Mouse (Mus musculus) myocyte (in vitro differentiated cells): ENCODE measurements at regions not wholly inside any gene's neighbourhood (a gene's known extent, or its start where the extent isn't known, plus 50 kb on each side); places are given as distances from the start of the nearest gene placed in this dataset.

ENCODE experiments used
- H3K27me3 ChIP-seq: one replicate; pipeline ENCODE4 v1.6.1; 2011; ENCODE audit not compliant: control insufficient read depth, insufficient read depth, insufficient read length
- H3K36me3 ChIP-seq: one replicate; pipeline ENCODE4 v1.6.1; 2011; ENCODE audit not compliant: control insufficient read depth, insufficient read depth
- H3K4me2 ChIP-seq: one replicate; pipeline ENCODE4 v1.6.1; 2011; ENCODE audit warnings: low read depth, control low read depth
- H3K4me3 ChIP-seq: one replicate; pipeline ENCODE4 v1.5.1; 2011; ENCODE audit warnings: mild to moderate bottlenecking, control low read depth, moderate library complexity
- H3K79me2 ChIP-seq: one replicate; pipeline ENCODE4 v1.6.1; 2011; ENCODE audit not compliant: control insufficient read depth, insufficient read depth
- H3ac ChIP-seq: one replicate; pipeline ENCODE4 v1.6.1; 2011; ENCODE audit not compliant: control insufficient read depth, insufficient read length
- CEBPB ChIP-seq: IDR thresholded peaks from 2 replicates; pipeline ENCODE4 v1.6.1; 2011; ENCODE audit warnings: mild to moderate bottlenecking, moderate library complexity; ENCODE audit not compliant: poor library complexity, insufficient read depth, severe bottlenecking
- E2F4 ChIP-seq: IDR thresholded peaks from one replicate; pipeline ENCODE4 v1.6.1; 2011; ENCODE audit warnings: mild to moderate bottlenecking, control low read depth, moderate library complexity; ENCODE audit not compliant: insufficient read depth
- MAX ChIP-seq: IDR thresholded peaks from one replicate; pipeline ENCODE4 v1.6.1; 2011; ENCODE audit warnings: low read depth, mild to moderate bottlenecking, control low read depth
- MYOD1 ChIP-seq, 3 experiments: IDR thresholded peaks; one replicate each; pipeline ENCODE4 v1.6.1; 2011; ENCODE audit warnings: control low read depth in 2 of 3, low read depth in 2 of 3, mild to moderate bottlenecking in 2 of 3, moderate library complexity in 1 of 3; ENCODE audit not compliant: insufficient read length in 2 of 3, control insufficient read depth in 1 of 3
- MYOG ChIP-seq, 3 experiments: IDR thresholded peaks; one replicate each; pipeline ENCODE4 v1.6.1; 2011; ENCODE audit warnings: control low read depth in 2 of 3, low read depth in 2 of 3, mild to moderate bottlenecking in 2 of 3; ENCODE audit not compliant: insufficient read length in 2 of 3, control insufficient read depth in 1 of 3, insufficient read depth in 1 of 3
- POLR2A ChIP-seq: IDR thresholded peaks from one replicate; pipeline ENCODE4 v1.6.1; 2011; ENCODE audit warnings: low read depth, mild to moderate bottlenecking, control low read depth, moderate library complexity; ENCODE audit not compliant: insufficient read length
- POLR2AphosphoS2 ChIP-seq: IDR thresholded peaks from one replicate; pipeline ENCODE4 v1.6.1; 2011; ENCODE audit warnings: low read depth, control low read depth; ENCODE audit not compliant: insufficient read length
- REST ChIP-seq: IDR thresholded peaks from one replicate; pipeline ENCODE4 v1.6.1; 2011; ENCODE audit warnings: mild to moderate bottlenecking, control low read depth, moderate library complexity; ENCODE audit not compliant: insufficient read depth, insufficient read length
- SRF ChIP-seq: IDR thresholded peaks from one replicate; pipeline ENCODE4 v1.6.1; 2011; ENCODE audit warnings: low read depth; ENCODE audit not compliant: control insufficient read depth, insufficient read length
- TCF12 ChIP-seq: IDR thresholded peaks from one replicate; pipeline ENCODE4 v1.6.1; 2011; ENCODE audit warnings: mild to moderate bottlenecking, control low read depth; ENCODE audit not compliant: poor library complexity, insufficient read depth, severe bottlenecking
- TCF3 ChIP-seq: IDR thresholded peaks from one replicate; pipeline ENCODE4 v1.6.1; 2011; ENCODE audit warnings: low read depth, control low read depth; ENCODE audit not compliant: insufficient read length
- USF1 ChIP-seq: IDR thresholded peaks from one replicate; pipeline ENCODE4 v1.6.1; 2011; ENCODE audit warnings: low read depth, mild to moderate bottlenecking, control low read depth, moderate library complexity

- Histone ChIP-seq H3ac (no peak overlapping the region), H3K79me2 (no peaks in the 10 kb centered on the region), H3K27me3 (no peaks in the 10 kb centered on the region), H3K4me3 (no peak overlapping the region), H3K4me2 (no peak overlapping the region), H3K36me3 (no peaks in the 10 kb centered on the region)
- no peak for TF ChIP-seq MYOD1 (IDR thresholded peaks at IDR 0.05; ENCODE audit: control insufficient read depth in 1 of 3, insufficient read length in 2 of 3, low read depth in 2 of 3)
- no peak for TF ChIP-seq POLR2AphosphoS2
- TF ChIP-seq MYOG (IDR thresholded peaks at IDR 0.05; ENCODE audit: control insufficient read depth in 1 of 3, insufficient read depth in 1 of 3, insufficient read length in 2 of 3, low read depth in 2 of 3): no peak
- TF ChIP-seq POLR2A: no peak
- TF ChIP-seq REST: no peak
- no peak for TF ChIP-seq MAX
- TF ChIP-seq USF1: no peak
- TF ChIP-seq TCF3: no peak
- TF ChIP-seq CEBPB: no peak
- no peak for TF ChIP-seq E2F4
These were observed 82.7 kb downstream of the Chst1 start for GRCm38 (mm10) chr2:92682256-92682655.

GRCm38 (mm10) chr2:92687702-92688101 is 88.2 kb downstream of the Chst1 start:
- Histone ChIP-seq H3K79me2 (no peaks in the 10 kb centered on the region), H3K27me3 (no peaks in the 10 kb centered on the region), H3K4me2 (no peak overlapping the region), H3K36me3 (no peaks in the 10 kb centered on the region), H3ac (no peak overlapping the region), H3K4me3 (no peak overlapping the region)
- TF ChIP-seq USF1 (no peak), TCF3 (no peak), POLR2A (no peak), TCF12 (no peak), MAX (no peak), MYOG (IDR thresholded peaks at IDR 0.05; ENCODE audit: control insufficient read depth in 1 of 3, insufficient read depth in 1 of 3, insufficient read length in 2 of 3, low read depth in 2 of 3) (no peak), CEBPB (no peak), MYOD1 (IDR thresholded peaks at IDR 0.05; ENCODE audit: control insufficient read depth in 1 of 3, insufficient read length in 2 of 3, low read depth in 2 of 3) (no peak), POLR2AphosphoS2 (no peak), E2F4 (no peak), REST (no peak), SRF (no peak)

- H3K79me2 ChIP-seq: no peaks in the 10 kb centered on the region
- no peaks in the 10 kb centered on the region for H3K27me3 ChIP-seq
- no peak for TF ChIP-seq MAX
- TF ChIP-seq TCF12: no peak
- TF ChIP-seq TCF3: no peak
- no peak for TF ChIP-seq POLR2AphosphoS2
- no peak for TF ChIP-seq POLR2A
- no peak for TF ChIP-seq CEBPB
- no peak for TF ChIP-seq USF1
- TF ChIP-seq MYOG (IDR thresholded peaks at IDR 0.05; ENCODE audit: control insufficient read depth in 1 of 3, insufficient read depth in 1 of 3, insufficient read length in 2 of 3, low read depth in 2 of 3): no peak
- TF ChIP-seq REST: no peak
- no peak for TF ChIP-seq E2F4
- TF ChIP-seq MYOD1 (IDR thresholded peaks at IDR 0.05; ENCODE audit: control insufficient read depth in 1 of 3, insufficient read length in 2 of 3, low read depth in 2 of 3): no peak
- no peak for TF ChIP-seq SRF
- no peak overlapping the region for H3K4me2 ChIP-seq
- no peak overlapping the region for H3K4me3 ChIP-seq
- H3ac ChIP-seq: no peak overlapping the region
- no peaks in the 10 kb centered on the region for H3K36me3 ChIP-seq
These were observed 89.7 kb downstream of the Chst1 start for GRCm38 (mm10) chr2:92689203-92689602.

- no peak for TF ChIP-seq USF1
- TF ChIP-seq TCF12: no peak
- TF ChIP-seq MYOD1 (IDR thresholded peaks at IDR 0.05; ENCODE audit: control insufficient read depth in 1 of 3, insufficient read length in 2 of 3, low read depth in 2 of 3): no peak
- no peak for TF ChIP-seq MYOG (IDR thresholded peaks at IDR 0.05; ENCODE audit: control insufficient read depth in 1 of 3, insufficient read depth in 1 of 3, insufficient read length in 2 of 3, low read depth in 2 of 3)
- no peak for TF ChIP-seq TCF3
- no peak for TF ChIP-seq MAX
- TF ChIP-seq SRF: no peak
- no peak for TF ChIP-seq CEBPB
- no peak for TF ChIP-seq REST
- Histone ChIP-seq H3K79me2 (no peaks in the 10 kb centered on the region), H3K36me3 (no peaks in the 10 kb centered on the region), H3K4me2 (no peak overlapping the region), H3K4me3 (no peak overlapping the region), H3K27me3 (no peaks in the 10 kb centered on the region), H3ac (no peak overlapping the region)
These were observed 90.8 kb downstream of the Chst1 start for GRCm38 (mm10) chr2:92690304-92690703.

GRCm38 (mm10) chr2:92691438-92691837 is 91.9 kb downstream of the Chst1 start:
- Histone ChIP-seq H3K79me2 (no peaks in the 10 kb centered on the region), H3ac (no peak overlapping the region), H3K27me3 (no peaks in the 10 kb centered on the region), H3K4me3 (no peak overlapping the region), H3K36me3 (no peaks in the 10 kb centered on the region), H3K4me2 (no peak overlapping the region)
- no peak for TF ChIP-seq REST
- no peak for TF ChIP-seq MYOG (IDR thresholded peaks at IDR 0.05; ENCODE audit: control insufficient read depth in 1 of 3, insufficient read depth in 1 of 3, insufficient read length in 2 of 3, low read depth in 2 of 3)
- no peak for TF ChIP-seq POLR2AphosphoS2
- no peak for TF ChIP-seq POLR2A
- no peak for TF ChIP-seq MAX
- TF ChIP-seq USF1: no peak
- no peak for TF ChIP-seq E2F4
